In the genomic region with DNA sequence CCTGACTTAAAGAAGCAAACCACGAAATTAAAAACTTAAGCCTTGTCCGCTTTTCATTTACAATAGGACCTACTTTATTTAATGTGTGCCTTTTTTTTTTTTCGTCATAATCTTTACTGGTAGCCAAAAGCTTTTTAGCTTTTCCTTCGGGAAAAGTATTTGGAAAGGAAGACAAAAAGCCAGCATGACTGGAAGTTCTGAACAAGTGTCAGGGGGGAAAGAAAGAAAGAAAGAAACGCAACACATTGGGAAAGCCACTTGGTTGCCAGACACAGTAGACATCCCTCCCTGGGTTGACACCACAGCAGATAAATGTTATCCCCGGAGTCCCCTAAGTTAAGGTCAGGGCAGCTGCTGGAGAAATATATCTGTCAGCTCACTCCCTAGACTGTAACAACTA, we compare ENCODE assay signal across 8 mouse cellular contexts. TPM values are rescaled to one million over a fixed set of nuclear protein-coding genes. Genes with fewer than 3 reads are reported as not detected.
DNase-seq lines count a peak whose midpoint lies in the region; ATAC-seq and TF ChIP-seq lines count a peak whose summit lies in the region.

No protein-coding gene starts in this region.

- no peak for DNase-seq in heart, adult 2 months
- no peak for DNase-seq in heart, postnatal 36 days
- no peak for DNase-seq in forebrain, embryonic 11.5 days (ENCODE audit: low spot score)
- DNase-seq in liver, embryonic 13.5 days: no peak
- DNase-seq in testis, postnatal 10 days (ENCODE audit: low spot score): no peak
- DNase-seq in left cerebral cortex, adult 9 months (ENCODE audit: low spot score in 2 of 2): no peak
- no peak for DNase-seq in left cerebral cortex, postnatal 4 days

- TF ChIP-seq EP300 in heart, adult 2 months (IDR thresholded peaks at IDR 0.05; ENCODE audit: insufficient read depth, low read depth, low read length): no peak

- H3K36me3 ChIP-seq in heart, adult 2 months (ENCODE audit: control insufficient read depth, insufficient read depth, low read length): peaks cover 36% of the 10 kb centered on the region
- peaks cover 36% of the 10 kb centered on the region for H3K36me3 ChIP-seq in C2C12 (ENCODE audit: control insufficient read depth, insufficient read depth)
- no peaks in the 10 kb centered on the region for H3K36me3 ChIP-seq in forebrain, embryonic 11.5 days (ENCODE audit: control insufficient read depth, insufficient read depth, low read length)
- peaks cover 9% of the 10 kb centered on the region for H3K36me3 ChIP-seq in liver, embryonic 13.5 days

- ATAC-seq in forebrain, embryonic 11.5 days (replicated peaks; ENCODE audit: low FRiP score): no peak
- ATAC-seq in liver, embryonic 13.5 days (ENCODE audit: low read depth): no peak

- H3K4me1 ChIP-seq in heart, adult 2 months (ENCODE audit: control insufficient read depth, insufficient read depth, low read length): peaks cover 14% of the 10 kb centered on the region
- H3K4me1 ChIP-seq in forebrain, embryonic 11.5 days (replicated peaks; ENCODE audit: control insufficient read depth, insufficient read depth, low read length): peaks cover 11% of the 10 kb centered on the region; the same call in 1 of the 2 replicates
- H3K4me1 ChIP-seq in liver, embryonic 13.5 days (replicated peaks): peaks cover 16% of the 10 kb centered on the region; the same call in 1 of the 2 replicates

- peak overlapping the region; percentile 93 for H3K4me3 ChIP-seq in heart, adult 2 months
- peak overlapping the region; percentile 59 for H3K4me3 ChIP-seq in C2C12 (ENCODE audit: insufficient read depth, poor library complexity, severe bottlenecking)
- H3K4me3 ChIP-seq in forebrain, embryonic 11.5 days (ENCODE audit: low read depth, low read length): peak overlapping the region; percentile 55; the same call in 1 of the 2 replicates
- H3K4me3 ChIP-seq in liver, embryonic 13.5 days (replicated peaks): peak overlapping the region; percentile 57

- no peaks in the 10 kb centered on the region for H3K27me3 ChIP-seq in heart, adult 2 months (ENCODE audit: control insufficient read depth, insufficient read depth, low read length)
- no peaks in the 10 kb centered on the region for H3K27me3 ChIP-seq in C2C12 (ENCODE audit: control insufficient read depth, insufficient read depth, insufficient read length)
- H3K27me3 ChIP-seq in forebrain, embryonic 11.5 days (ENCODE audit: control insufficient read depth, insufficient read depth, low read length): peaks cover 4% of the 10 kb centered on the region; the same call in 1 of the 2 replicates
- peaks cover 54% of the 10 kb centered on the region for H3K27me3 ChIP-seq in liver, embryonic 13.5 days

- 15% methylated on average over 6 of the region's 6 CpGs for WGBS in heart, adult 2 months
- 62% methylated on average over 6 of the region's 6 CpGs for whole genome bisulfite sequencing in forebrain, embryonic 11.5 days
- 36% methylated on average over 6 of the region's 6 CpGs for WGBS in liver, embryonic 13.5 days (ENCODE audit: insufficient replicate concordance)

- no peaks in the 10 kb centered on the region for H3K79me2 ChIP-seq in heart, adult 2 months (replicated peaks; ENCODE audit: control insufficient read depth, insufficient read depth, low read length)
- peaks cover 59% of the 10 kb centered on the region for H3K79me2 ChIP-seq in C2C12 (ENCODE audit: control insufficient read depth, insufficient read depth)

- H3K27ac ChIP-seq in heart, adult 2 months: peak overlapping the region; percentile 97
- no peak overlapping the region for H3K27ac ChIP-seq in forebrain, embryonic 11.5 days (ENCODE audit: low read depth, low read length)
- no peak overlapping the region for H3K27ac ChIP-seq in liver, embryonic 13.5 days

- TF ChIP-seq CTCF in heart, adult 2 months (IDR thresholded peaks at IDR 0.05): no peak
- no peak for TF ChIP-seq CTCF in C2C12 (IDR thresholded peaks at IDR 0.05; ENCODE audit: control insufficient read depth, insufficient read depth, insufficient read length)

- peaks cover 31% of the 10 kb centered on the region for H3K79me3 ChIP-seq in C2C12 (ENCODE audit: low read depth)

- no peak for TF ChIP-seq POLR2A in heart, adult 2 months (IDR thresholded peaks at IDR 0.05; ENCODE audit: insufficient read depth, low read depth, low read length)

- intact Hi-C loops in heart, adult 2 months (cut with DNase I): loop anchor here (2.0 to 5.0 kb wide), 5 partner anchors 49 to 565 kb away; a partner anchor contains a TSS
- intact Hi-C loops in heart, postnatal 36 days (cut with DNase I): loop anchor here (1.0 kb wide), 2 partner anchors 48 to 206 kb away; no protein-coding TSS in a partner anchor
- intact Hi-C loops in left cerebral cortex, postnatal 4 days (cut with DNase I): loop anchor here (5.0 kb wide), 2 partner anchors 50 to 245 kb away; no protein-coding TSS in a partner anchor

- H3K9me3 ChIP-seq in forebrain, embryonic 11.5 days (ENCODE audit: control insufficient read depth, low read length): no peaks in the 10 kb centered on the region
- H3K9me3 ChIP-seq in liver, embryonic 13.5 days (replicated peaks): no peaks in the 10 kb centered on the region

- H3ac ChIP-seq in C2C12 (ENCODE audit: control insufficient read depth, insufficient read length, low read depth): no peak overlapping the region

- 0 out of 2 replicates have a peak overlapping the region, but pooled peaks have one; percentile 99 for H3K4me2 ChIP-seq in forebrain, embryonic 11.5 days (ENCODE audit: low read depth, low read length, severe bottlenecking)
- peak overlapping the region; percentile 23 for H3K4me2 ChIP-seq in liver, embryonic 13.5 days

- peak overlapping the region; percentile 87 for H3K9ac ChIP-seq in heart, adult 2 months (ENCODE audit: low read depth, low read length)
- H3K9ac ChIP-seq in forebrain, embryonic 11.5 days (ENCODE audit: low read length): no peak overlapping the region
- H3K9ac ChIP-seq in liver, embryonic 13.5 days: no peak overlapping the region; the same call in 1 of the 2 replicates

TF ChIP-seq in C2C12, 6 proteins besides CTCF, POLR2A, EP300 and RAD21:
- no peak for TF ChIP-seq MYOG (IDR thresholded peaks at IDR 0.05; ENCODE audit: control insufficient read depth, extremely low read depth, insufficient read length)
- no peak for TF ChIP-seq MYOD1 (IDR thresholded peaks at IDR 0.05; ENCODE audit: control insufficient read depth, insufficient read length, low read depth)
- no peak for TF ChIP-seq FOSL1 (IDR thresholded peaks at IDR 0.05; ENCODE audit: insufficient read depth, low read length, poor library complexity, severe bottlenecking)
- no peak for TF ChIP-seq USF1 (IDR thresholded peaks at IDR 0.05; ENCODE audit: low read depth)
- no peak for TF ChIP-seq CEBPB (IDR thresholded peaks at IDR 0.05; ENCODE audit: low read depth)
- no peak for TF ChIP-seq MAX (IDR thresholded peaks at IDR 0.05)

RNA-seq across cellular contexts. Expression of a gene that starts 1.5 kb away (rescaled TPM):
- 10 to 100 TPM; 31.1 to 64.6 TPM for total RNA-seq in heart, adult 2 months (2021)
- 21.2 and 27.9 TPM in 2 replicates for polyA plus RNA-seq in heart, adult 2 months (2012; rRNA removed)
- 10 to 100 TPM; 43.8 to 61.4 TPM for total RNA-seq in heart, postnatal 36 days (2021)
- polyA plus RNA-seq in C2C12 (2012; fragmentation: generic; extraction: Trizol): 15.3 TPM
- polyA plus RNA-seq in forebrain, embryonic 11.5 days (2014; fragmentation: Nextera tagmentation; extraction: Ambion mirVana): 5.7 and 6.9 TPM in 2 replicates
- 3.3 and 5.1 TPM in 2 replicates for polyA plus RNA-seq in liver, embryonic 13.5 days (2015; fragmentation: Nextera tagmentation; extraction: Ambion mirVana)
- 10 to 100 TPM; 33.1 to 35.4 TPM for total RNA-seq in left cerebral cortex, postnatal 4 days (2021)
